Mouse (Mus musculus) ES-CJ7 (cell line): ENCODE results near the gene Dlg2.

Source experiments
- DNase-seq: peaks from one replicate; pipeline ENCODE4 v3.0.0; 2011; ENCODE audit warnings: low read depth, low spot score

Dlg2 gene

DNA sequence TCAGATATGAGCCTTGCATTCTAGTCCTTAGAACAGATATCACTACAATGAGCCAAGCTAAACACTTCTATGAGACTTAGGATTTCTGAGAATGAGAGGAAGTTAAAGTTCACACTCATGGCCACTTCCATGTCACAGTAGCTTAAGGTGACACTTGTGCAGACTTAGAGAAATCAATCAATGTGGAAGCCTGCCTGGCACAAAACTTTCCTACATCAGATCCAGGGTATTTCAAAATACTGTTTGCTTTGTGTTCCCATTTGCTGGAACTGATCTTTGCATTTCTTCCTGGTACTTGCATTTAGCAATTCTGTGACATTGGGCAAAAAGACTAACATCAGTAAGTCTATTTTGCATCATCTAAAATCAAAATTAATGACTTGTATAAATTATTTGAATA lies 1091.0 kb downstream of the Dlg2 start:
- DNase-seq = no peak

DNA sequence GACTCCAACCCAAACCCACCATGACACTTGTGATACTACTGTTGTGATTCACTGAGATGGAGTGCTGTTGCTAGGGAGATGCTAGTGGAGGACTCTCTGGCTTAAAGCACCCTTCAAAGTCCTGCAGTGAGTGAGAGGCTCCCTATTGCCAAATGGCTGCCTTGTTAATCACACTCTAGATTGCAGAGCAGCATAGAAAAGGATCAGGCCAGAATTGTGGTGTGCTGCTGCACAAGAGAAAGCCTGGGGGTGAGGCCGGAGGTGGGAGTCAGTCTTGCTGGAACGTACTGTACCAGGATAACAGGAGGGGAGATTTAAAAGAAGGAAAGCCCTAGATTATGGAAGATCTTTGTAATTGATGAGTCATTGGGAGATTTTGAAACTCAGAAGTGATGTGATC lies 1094.5 kb downstream of the Dlg2 start:
- DNase-seq = no peak

DNA sequence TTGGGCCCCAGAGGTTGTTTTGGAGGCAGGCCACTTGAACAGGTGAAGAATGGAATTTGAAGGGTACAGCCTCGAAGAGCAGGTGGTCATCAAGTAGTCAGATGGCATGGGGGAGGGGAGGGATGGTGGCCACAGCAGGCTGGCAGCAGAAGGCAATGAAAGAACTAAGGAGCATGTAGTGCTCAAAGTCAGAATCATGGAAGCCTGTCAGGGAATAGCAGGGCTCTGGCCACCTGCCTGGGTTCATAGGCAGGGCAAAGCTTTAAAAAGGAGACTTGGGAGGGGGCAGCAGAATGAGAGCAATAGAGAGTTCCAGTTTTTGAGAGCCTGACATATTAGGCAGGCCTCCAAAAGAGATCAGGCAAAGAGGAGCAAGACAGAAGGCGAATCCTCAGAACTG lies 1096.2 kb downstream of the Dlg2 start:
- no peak for DNase-seq

DNA sequence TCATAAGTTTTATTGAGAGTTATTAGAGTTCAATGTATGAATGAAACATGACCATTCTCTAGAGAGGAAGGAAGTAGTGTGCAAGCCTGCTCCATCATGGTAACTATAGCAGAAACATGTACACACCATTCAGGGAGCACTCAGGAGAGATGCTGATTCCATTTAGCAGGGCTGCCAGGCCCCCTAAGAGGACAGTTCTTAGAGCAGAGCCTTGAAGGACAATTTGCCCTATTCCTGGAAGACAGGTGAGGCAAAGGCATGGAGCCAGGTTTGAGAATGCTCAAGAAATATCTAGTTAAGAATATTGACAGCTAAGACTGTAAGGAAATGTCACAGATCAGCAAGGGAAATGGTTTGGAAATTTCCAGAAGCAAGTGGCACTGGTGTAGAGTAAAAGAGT lies 1096.8 kb downstream of the Dlg2 start:
- no peak for DNase-seq

DNA sequence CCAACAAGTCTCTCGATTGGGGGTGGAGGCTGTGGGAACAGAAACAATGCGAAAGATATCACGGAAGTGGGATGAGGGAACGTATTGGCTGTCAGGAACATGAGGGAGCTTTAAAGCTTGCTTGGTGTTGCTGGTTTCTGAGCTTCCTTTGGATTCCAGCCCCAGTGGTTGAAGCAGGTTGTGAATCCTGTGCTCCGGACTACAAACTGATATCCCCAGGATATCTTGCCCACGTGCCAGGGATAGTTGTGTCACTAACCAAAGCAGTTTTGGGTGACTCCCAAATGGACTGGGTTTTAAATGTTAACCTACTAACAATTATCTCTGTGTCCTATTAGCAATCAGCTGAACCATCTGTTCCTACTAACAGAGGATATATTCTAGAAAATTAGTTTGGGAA lies 1099.7 kb downstream of the Dlg2 start:
- DNase-seq = no peak

DNA sequence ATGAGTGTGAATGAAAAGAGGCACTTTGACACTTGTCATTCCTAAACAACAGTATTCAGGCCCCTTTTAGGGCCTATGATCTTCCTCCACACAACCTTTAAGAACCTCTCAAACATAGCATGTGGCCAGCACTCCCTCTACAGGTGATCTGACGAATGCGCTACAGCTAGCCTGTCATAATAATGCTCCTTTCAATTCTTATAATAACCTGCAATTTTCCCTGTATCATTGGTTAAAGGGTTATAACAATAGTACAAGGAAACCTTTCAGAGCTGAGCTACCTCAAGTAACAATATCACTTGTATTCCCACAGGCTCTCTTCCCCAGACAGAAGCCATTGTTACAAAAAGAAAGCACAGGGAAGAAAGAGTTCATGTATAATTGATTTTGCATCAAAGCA lies 1105.7 kb downstream of the Dlg2 start:
- DNase-seq = peak; percentile 4

DNA sequence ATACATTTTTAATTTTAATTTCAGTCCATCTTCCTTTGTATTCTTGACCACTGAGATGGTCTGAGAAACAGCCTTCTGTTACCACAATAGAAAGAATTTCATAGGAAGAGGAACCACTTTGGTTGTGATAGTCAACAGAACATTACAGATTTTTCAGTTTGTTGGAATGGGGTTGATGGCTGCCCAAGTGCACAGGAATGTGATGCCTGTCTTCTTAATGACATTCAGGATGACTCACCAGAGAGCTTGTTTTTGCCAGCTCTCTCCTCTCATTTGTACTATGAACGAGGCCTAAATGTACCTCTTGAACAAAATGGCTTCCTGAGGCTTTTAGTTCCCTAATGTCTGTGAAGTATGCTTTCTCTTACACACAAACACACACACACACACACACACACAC lies 1107.1 kb downstream of the Dlg2 start:
- no peak for DNase-seq

DNA sequence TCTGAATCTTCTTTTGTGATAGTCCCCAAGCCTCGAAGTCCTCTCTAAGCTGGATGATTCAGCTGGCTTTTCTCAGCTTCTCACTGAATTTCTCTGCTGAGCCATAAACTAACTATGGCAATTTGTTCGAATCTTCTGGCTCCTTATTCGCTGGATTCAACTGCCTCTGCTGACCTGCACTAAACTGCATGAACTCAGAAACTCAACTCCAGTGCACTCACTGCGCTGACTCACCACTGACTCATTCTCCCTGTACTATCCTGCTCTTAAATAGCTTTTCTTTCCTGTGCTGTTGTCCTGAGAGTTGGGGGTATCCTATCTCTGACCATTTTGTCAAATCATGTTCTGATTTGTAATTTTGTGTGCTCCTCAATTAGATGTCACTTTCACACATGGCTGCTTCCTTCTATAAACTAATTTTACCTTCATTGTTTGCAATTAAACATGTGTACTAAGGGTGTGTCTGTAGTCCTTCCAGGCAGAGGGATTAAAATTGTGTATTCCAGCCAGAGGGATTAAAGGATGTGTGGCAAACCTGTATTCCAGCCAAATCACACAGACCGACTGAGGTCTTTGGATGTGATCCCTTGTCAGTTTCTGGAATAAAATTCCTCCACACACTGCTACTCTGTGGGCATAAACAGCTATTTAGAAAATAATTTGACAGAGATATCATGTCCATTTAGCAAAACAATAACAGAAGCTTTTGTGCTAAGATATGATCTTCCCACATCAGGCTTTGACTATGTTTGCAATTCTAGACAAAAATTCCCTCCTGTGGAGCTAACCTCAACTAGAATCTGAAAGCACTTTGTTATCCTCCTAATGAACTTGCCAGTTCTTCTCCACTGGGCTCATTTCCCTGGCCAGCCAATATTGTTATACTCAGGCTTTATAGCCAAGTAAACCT lies 1115.0 kb downstream of the Dlg2 start:
- DNase-seq = no peak

DNA sequence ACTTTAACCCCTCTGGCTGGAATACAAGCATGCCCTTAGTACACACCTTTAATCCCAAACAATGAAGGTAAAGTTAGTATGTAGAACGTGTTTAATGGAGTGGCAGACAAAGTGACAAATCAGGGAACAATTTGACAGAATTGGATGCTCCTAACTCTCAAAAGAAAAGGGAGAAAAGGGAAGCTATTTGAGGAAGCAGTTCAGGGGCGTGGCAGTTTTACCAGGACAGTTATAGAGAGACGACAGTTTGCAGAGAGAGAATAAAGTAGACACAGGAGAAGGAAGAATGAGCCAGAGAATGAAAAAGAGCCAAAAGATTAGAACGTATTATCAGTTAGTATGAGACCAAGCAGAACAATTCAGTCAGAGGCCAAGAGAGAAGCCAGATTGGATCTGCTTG lies 1122.1 kb downstream of the Dlg2 start:
- no peak for DNase-seq

DNA sequence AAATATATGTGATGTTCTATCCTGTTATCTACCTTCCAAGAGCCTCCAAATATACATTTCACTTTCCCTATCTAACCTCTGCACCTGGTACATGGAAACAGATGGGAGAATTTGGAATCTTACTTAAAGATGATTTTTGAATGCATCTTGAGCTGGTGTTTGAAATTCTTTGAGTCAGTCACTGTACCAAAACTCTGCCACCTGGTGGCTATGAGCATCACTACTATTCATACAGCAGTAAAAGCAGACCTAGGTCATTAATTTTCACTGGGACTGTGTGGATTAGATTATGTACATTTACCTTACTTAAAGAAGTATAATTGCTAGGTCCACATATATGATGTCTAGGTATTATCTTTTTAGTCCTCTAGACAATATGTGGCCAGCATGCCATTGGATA lies 1124.8 kb downstream of the Dlg2 start:
- peak; percentile 3 for DNase-seq

DNA sequence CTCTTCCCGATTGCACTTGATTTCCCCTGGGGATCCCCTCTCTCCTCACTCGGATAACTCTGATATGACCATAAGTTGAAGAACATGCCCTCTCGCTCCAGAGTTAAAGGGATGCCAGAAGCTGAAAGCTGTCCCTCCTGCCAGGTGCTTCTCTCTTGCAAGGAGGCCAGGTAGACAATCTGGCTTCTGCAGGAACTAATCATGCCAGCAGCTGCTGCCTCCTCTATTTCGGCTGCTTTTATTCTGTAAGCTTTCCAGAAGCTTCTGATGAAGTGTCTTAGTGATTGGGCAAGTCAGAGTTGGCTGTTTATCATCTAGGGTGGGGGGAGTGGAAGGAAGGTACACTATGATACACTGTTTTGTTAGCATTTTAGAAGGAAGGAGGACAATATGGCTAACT lies 1127.1 kb downstream of the Dlg2 start:
- no peak for DNase-seq

DNA sequence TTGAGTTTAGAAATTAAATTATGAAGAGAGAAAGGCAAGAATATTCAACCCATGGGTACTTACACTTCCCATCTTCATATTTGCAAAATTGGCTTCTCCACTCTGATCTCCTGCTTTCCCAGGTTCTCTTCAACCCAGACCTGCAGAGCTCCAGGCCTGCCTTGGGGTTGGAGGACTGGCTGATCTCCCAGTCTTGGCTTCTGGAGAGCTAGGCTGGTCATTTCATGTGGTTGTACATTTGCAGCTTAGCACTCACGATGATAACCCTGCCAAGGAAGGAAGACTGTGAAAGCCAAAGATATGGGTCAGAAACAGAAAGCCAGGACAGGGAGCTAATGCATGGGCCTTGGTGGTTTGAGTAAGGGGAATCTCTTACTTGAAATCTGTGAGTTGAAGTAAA lies 1176.6 kb downstream of the Dlg2 start:
- DNase-seq = no peak

DNA sequence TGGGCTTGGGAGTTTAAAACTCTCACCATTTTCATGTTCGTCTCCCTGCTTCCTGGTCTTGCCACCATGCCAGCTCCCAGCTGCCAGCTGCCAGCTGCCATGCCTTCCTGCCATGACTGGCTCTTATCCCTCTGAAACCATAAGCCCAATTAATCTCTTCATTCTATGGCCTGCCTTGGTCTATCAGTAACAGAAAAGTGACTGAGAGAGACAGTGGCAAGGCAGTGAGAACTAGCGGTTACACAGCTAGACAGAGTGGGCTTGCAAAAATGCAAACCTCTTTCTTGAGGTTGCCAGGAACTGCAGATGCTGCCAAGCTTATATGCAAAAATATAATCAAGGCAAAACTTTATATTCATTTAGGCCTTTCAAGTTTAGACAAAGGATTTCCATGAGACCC lies 1183.0 kb downstream of the Dlg2 start:
- DNase-seq = no peak

DNA sequence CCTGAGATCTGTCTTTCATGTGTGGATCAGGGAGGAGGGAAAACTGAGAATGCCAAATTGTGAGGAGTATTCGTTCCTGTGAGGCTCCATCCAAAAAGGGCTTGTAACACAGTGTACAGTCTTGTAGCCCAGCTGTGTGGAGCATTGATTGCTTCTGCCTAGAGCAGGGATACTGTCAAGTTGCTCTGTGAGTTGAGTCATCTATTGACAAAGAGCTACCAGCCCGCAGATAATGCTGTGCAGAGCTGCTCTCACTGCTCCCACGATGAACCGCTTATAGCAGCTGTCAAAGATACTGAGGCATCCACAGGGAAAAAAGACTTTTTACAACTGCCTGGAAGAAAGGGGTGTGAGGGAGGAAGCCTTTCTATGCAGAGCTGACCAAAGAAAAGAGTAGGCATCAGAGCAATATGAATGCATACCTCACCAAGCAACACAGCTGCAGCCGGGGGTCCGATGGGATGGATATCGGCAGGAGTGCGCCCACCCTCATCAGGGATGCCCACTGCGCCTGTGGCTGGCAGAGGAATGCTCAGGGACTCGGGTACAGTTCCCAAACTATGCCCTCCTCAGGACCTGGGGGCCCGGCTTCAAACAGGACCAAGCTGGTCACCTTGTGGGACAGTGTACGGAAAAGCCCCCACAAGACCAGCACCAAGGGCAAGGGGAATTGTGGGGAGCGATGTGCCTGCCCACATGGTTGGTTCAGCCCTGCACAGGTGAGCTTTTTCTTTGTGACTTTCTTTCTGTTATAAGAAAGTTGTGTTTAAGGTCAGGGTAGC lies 1196.0 kb downstream of the Dlg2 start:
- no peak for DNase-seq

DNA sequence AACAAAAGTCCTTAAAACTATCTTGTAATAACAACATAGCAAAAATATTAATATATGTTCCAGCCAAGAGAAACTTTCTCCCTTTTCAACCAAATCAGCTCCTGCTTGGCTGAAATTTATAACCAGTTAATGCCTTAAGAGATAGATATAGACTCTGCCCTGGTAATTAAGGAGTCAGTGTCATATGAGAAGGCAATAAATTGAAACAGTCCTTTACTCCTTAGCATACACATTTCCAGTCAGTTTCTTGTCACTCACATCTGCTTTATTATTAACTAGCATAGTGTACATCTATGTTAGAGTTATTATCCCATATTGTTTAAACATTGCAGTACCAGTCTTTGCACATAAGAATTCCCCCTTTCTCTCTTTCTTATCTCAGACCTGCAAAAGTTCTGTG lies 1197.9 kb downstream of the Dlg2 start:
- no peak for DNase-seq

DNA sequence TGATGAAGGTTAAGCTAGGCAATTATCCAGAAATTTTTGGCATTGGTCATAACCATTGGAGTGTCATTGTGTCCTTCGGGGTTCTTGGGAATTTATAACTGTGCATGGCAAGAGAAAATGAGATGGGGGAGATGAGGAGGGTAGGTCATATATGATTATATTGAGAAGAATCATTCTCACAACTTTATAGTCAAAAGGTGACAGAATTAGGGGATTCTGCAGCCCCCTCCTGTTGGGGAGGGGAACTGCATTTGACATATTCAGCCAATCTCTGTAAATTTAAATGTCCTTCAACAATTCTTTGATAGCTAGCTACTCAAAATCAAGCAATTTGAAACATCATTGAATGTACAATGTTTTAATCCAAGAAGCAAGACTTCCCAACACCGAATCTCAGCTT lies 1201.5 kb downstream of the Dlg2 start:
- DNase-seq = no peak

DNA sequence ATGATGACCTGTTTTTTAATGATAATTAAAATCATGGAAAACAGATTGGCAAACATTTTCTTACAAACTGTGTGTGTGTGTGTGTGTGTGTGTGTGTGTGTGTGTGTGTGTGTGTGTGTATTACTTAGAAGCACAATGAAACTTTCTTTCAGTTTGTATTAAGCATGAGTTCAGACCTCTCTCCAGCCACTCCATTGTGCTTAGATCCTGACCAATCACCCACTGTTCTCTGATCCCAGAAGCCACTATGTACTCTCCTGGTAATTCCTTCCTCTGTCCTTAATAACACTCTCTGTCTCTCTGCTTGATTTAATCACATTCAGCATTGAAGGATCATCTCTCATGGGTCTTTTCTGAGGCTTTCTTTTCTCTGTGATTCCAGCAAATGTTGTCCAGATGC lies 1211.5 kb downstream of the Dlg2 start:
- DNase-seq = no peak

DNA sequence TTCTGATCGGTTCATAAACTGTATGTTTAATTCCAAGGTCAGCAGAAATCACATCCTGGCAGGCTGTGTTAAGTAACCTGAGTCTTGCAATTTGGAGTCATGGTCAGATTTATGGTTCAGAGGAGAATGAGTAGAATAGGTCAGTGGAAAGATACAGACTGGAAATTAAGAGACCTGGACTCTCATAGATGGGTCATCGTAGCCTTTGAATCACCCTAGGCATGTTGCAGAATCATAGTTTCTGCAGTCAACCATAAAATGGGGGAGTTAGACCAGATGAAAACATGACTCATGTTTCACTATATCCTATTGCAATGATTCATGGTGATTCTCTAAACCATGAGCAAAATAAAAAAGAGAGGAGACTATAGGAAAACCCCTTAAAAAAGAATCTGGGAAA lies 1213.4 kb downstream of the Dlg2 start:
- no peak for DNase-seq

DNA sequence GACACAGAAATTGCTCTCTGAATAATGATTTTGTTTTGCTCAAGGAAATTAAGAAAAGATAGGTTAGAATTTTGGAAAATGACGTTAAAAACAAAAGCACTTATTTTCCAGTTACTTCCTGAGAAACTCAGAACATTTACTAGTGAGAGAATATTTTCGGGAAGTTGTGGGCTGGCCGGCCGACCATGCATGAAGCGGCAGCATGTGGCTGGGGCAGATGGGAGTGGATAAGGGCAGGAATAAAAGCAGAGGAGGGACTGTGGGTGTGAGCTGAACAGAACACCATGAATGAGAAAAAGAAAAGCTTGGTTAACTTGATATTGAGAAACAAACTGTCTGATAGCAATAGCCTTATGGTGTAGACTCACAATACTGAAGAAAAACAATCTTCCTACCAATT lies 1233.4 kb downstream of the Dlg2 start:
- no peak for DNase-seq

DNA sequence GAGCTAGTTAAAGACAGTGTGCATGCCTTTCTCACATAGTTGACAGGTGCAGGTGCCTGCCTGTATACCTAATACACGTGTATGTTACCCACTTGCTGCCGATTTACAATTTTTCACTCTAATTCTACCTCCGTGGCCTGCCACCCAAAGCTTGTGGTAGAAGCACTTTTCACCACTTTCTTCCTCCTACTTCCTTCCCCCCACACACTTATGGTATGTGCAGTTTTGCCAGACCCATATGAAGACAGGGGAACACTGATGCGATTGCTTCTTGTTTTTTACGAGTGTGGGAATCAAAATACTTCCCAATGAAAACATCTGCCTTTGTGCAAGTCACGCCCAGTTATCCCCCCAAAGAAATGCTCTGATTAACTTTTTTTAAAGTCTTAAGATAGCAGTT lies 1234.7 kb downstream of the Dlg2 start:
- no peak for DNase-seq

DNA sequence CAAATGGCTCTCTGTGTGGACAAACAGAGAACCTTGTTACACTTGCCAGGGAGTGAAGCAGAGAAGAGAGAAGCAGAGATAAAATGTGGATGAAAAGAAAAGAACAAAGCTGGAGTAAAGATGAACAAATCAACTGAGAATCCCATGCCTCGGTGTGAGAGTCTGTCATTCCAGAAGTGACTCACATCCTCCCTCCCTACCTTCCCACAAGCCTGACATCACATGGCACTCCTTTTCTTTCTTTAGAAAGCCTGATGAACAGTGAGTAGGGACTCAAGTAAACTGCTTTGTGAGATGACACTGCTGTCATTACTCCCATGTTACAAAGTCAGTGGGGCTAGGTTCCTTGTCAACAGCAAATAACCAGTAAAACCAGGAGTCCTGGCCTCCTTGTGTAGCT lies 1239.3 kb downstream of the Dlg2 start:
- DNase-seq = no peak

DNA sequence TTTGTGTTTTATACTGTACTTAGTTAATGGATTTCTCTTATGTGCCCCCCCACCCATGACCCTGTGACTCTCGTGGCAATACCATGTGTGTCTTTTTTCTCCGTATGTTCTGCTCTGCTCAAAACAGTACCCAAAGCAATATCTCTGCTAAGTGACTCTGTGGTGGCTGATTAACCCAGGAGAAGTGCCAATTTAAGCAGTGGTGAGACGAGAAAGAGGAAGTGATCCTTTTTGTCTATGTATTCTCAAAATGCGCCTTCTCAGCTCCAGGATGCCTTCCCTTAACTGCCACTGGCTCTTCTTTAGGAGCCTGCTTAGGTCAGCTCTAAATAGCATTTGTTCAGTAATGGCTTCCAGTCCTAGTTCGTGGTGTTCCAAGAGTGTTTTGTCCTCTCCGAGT lies 1240.2 kb downstream of the Dlg2 start:
- no peak for DNase-seq

DNA sequence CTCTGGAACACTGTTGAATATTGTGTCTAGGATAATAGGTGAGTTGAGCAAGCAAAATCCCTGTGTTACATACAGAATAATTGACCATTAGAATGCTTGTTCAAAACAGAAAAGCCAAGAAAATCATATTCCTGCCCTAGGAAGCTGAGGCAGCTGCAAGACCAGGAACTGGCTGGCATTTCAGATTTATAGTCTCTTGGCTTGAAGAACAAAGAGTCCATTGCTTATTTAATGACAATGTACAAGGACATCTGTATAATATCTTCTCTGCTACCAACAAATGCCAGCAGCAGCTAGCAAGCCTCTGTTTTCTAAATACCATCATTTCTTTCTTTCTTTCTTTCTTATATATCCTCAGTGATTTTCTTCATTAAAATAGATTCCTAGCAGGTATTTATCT lies 1243.8 kb downstream of the Dlg2 start:
- no peak for DNase-seq
